Mouse (Mus musculus) MEL (cell line): ENCODE measurements around the gene Zg16. TPM values are rescaled to one million over a fixed set of nuclear protein-coding genes. Genes with fewer than 3 reads are reported as not detected.
"Not testable (repeated sequence)": the region's sequence is repeated elsewhere in the genome, so short reads cannot be mapped to it uniquely, and the experiment has no call there.

Source experiments
- DNase-seq: peaks from one replicate; pipeline ENCODE4 v3.0.0; 2011; ENCODE audit warnings: low read depth, low spot score
- H3K27ac ChIP-seq: 2 replicates; pipeline ENCODE4 v1.5.1; 2012; ENCODE audit warnings: low read depth, mild to moderate bottlenecking, control low read depth, low read length, moderate library complexity; ENCODE audit not compliant: control insufficient read depth
- H3K27me3 ChIP-seq, 2 experiments: fragments of 150-350 bp in 1 of 2; sonication (generic) in 1 of 2; 2 replicates each; pipeline ENCODE4 v1.6.1; 2012; ENCODE audit warnings: low read length in 2 of 2, mild to moderate bottlenecking in 2 of 2, improper control_type of control experiment in 1 of 2, moderate library complexity in 1 of 2; ENCODE audit not compliant: insufficient read depth in 2 of 2, control insufficient read depth in 1 of 2
- H3K36me3 ChIP-seq, 2 experiments: 2 replicates each; pipeline ENCODE4 v1.6.1; 2012 to 2014; ENCODE audit warnings: low read length in 2 of 2, improper control_type of control experiment in 1 of 2, inconsistent platforms in 1 of 2, mild to moderate bottlenecking in 1 of 2; ENCODE audit not compliant: insufficient read depth in 2 of 2, control insufficient read depth in 1 of 2
- H3K4me1 ChIP-seq, 2 experiments: fragments of 150-350 bp in 1 of 2; sonication (generic) in 1 of 2; 2 replicates each; pipeline ENCODE4 v1.6.1; 2012; ENCODE audit warnings: low read length in 2 of 2, improper control_type of control experiment in 1 of 2, mild to moderate bottlenecking in 1 of 2; ENCODE audit not compliant: insufficient read depth in 2 of 2, control insufficient read depth in 1 of 2
- H3K4me3 ChIP-seq, 2 experiments: fragments of 150-350 bp in 1 of 2; sonication (generic) in 1 of 2; 2 replicates each; pipeline ENCODE4 v1.5.1; 2012; ENCODE audit warnings: low read depth in 2 of 2, low read length in 2 of 2, mild to moderate bottlenecking in 2 of 2, moderate library complexity in 2 of 2, control low read depth in 1 of 2, improper control_type of control experiment in 1 of 2; ENCODE audit not compliant: control insufficient read depth in 1 of 2, insufficient read depth in 1 of 2
- H3K79me2 ChIP-seq: 2 replicates; pipeline ENCODE4 v1.6.1; 2012; ENCODE audit warnings: mild to moderate bottlenecking, low read length, moderate library complexity; ENCODE audit not compliant: control insufficient read depth, poor library complexity, insufficient read depth
- H3K9ac ChIP-seq: 2 replicates; pipeline ENCODE4 v1.6.1; 2012; ENCODE audit warnings: low read depth, mild to moderate bottlenecking, control low read depth, low read length, moderate library complexity; ENCODE audit not compliant: control insufficient read depth, poor library complexity, severe bottlenecking
- H3K9me3 ChIP-seq: fragments of 150-350 bp; sonication (generic); replicated peaks from 2 replicates; pipeline ENCODE4 v1.6.1; 2012; ENCODE audit warnings: mild to moderate bottlenecking, low read length, improper control_type of control experiment, moderate library complexity; ENCODE audit not compliant: insufficient read depth
- BHLHE40 ChIP-seq: IDR thresholded peaks from 2 replicates; pipeline ENCODE4 v1.6.1; 2012; ENCODE audit warnings: low read depth, mild to moderate bottlenecking, inconsistent platforms, low read length, improper control_type of control experiment, borderline replicate concordance
- CTCF ChIP-seq, 3 experiments: IDR thresholded peaks in 2 of 3; conservative IDR thresholded peaks in 1 of 3; 2 replicates each; pipeline ENCODE4 v1.5.1; 2011 to 2012; ENCODE audit warnings: low read length in 3 of 3, low read depth in 2 of 3, mild to moderate bottlenecking in 2 of 3, improper control_type of control experiment in 1 of 3, inconsistent platforms in 1 of 3, mixed read lengths in 1 of 3, moderate library complexity in 1 of 3; ENCODE audit not compliant: control insufficient read depth in 1 of 3, insufficient read depth in 1 of 3, poor library complexity in 1 of 3, severe bottlenecking in 1 of 3
- E2F4 ChIP-seq: IDR thresholded peaks from 2 replicates; pipeline ENCODE4 v1.6.1; 2011; ENCODE audit warnings: low read depth, low read length, improper control_type of control experiment, borderline replicate concordance
- ELF1 ChIP-seq: IDR thresholded peaks from 2 replicates; pipeline ENCODE4 v1.6.1; 2014; ENCODE audit warnings: low read depth, mild to moderate bottlenecking, inconsistent platforms, low read length, improper control_type of control experiment, moderate library complexity
- ETS1 ChIP-seq: IDR thresholded peaks from 2 replicates; pipeline ENCODE4 v1.6.1; 2012; ENCODE audit warnings: low read depth, mild to moderate bottlenecking, inconsistent platforms, low read length, improper control_type of control experiment, moderate library complexity
- GATA1 ChIP-seq: IDR thresholded peaks from 2 replicates; pipeline ENCODE4 v1.6.1; 2011; ENCODE audit warnings: low read depth, low read length, improper control_type of control experiment
- JUND ChIP-seq: IDR thresholded peaks from 2 replicates; pipeline ENCODE4 v1.6.1; 2011; ENCODE audit warnings: low read depth, mild to moderate bottlenecking, improper control_type of control experiment, low read length
- KAT2A ChIP-seq: conservative IDR thresholded peaks from 2 replicates; pipeline ENCODE4 v1.6.1; 2012; ENCODE audit warnings: low read depth, low read length, improper control_type of control experiment, inconsistent platforms
- MAX ChIP-seq: IDR thresholded peaks from 2 replicates; pipeline ENCODE4 v1.6.1; 2011; ENCODE audit warnings: low read length, improper control_type of control experiment
- MEF2A ChIP-seq: IDR thresholded peaks from 2 replicates; pipeline ENCODE4 v1.6.1; 2014; ENCODE audit warnings: low read depth, mild to moderate bottlenecking, inconsistent platforms, low read length, improper control_type of control experiment; ENCODE audit not compliant: poor library complexity, insufficient replicate concordance, severe bottlenecking; ENCODE audit errors: extremely low read depth
- MXI1 ChIP-seq: IDR thresholded peaks from 2 replicates; pipeline ENCODE4 v1.6.1; 2011; ENCODE audit warnings: mild to moderate bottlenecking, low read depth, low read length, improper control_type of control experiment
- MYB ChIP-seq: IDR thresholded peaks from 2 replicates; pipeline ENCODE4 v1.6.1; 2011; ENCODE audit warnings: mild to moderate bottlenecking, low read depth, low read length, improper control_type of control experiment
- MYC ChIP-seq: IDR thresholded peaks from 2 replicates; pipeline ENCODE4 v1.6.1; 2011; ENCODE audit warnings: low read depth, mild to moderate bottlenecking, low read length, improper control_type of control experiment, moderate library complexity
- POLR2A ChIP-seq, 2 experiments: IDR thresholded peaks; 2 replicates each; pipeline ENCODE4 v1.6.1; 2011 to 2012; ENCODE audit warnings: low read length in 2 of 2, mild to moderate bottlenecking in 2 of 2, control low read depth in 1 of 2, improper control_type of control experiment in 1 of 2, low read depth in 1 of 2, moderate library complexity in 1 of 2; ENCODE audit not compliant: control insufficient read depth in 1 of 2, insufficient read depth in 1 of 2, poor library complexity in 1 of 2
- POLR2AphosphoS2 ChIP-seq: IDR thresholded peaks from 2 replicates; pipeline ENCODE4 v1.6.1; 2011; ENCODE audit warnings: low read length, improper control_type of control experiment
- POLR2AphosphoS5 ChIP-seq: IDR thresholded peaks from 2 replicates; pipeline ENCODE4 v1.6.1; 2012; ENCODE audit warnings: low read depth, borderline replicate concordance, mild to moderate bottlenecking, inconsistent platforms, low read length, moderate library complexity, mixed read lengths
- RAD21 ChIP-seq: IDR thresholded peaks from 2 replicates; pipeline ENCODE4 v1.6.1; 2011; ENCODE audit warnings: mild to moderate bottlenecking, low read depth, low read length, improper control_type of control experiment
- SIN3A ChIP-seq: IDR thresholded peaks from 2 replicates; pipeline ENCODE4 v1.6.1; 2012; ENCODE audit warnings: low read length, improper control_type of control experiment, inconsistent platforms
- SMC3 ChIP-seq: IDR thresholded peaks from 2 replicates; pipeline ENCODE4 v1.6.1; 2011; ENCODE audit warnings: low read depth, low read length, improper control_type of control experiment
- TAL1 ChIP-seq: IDR thresholded peaks from 2 replicates; pipeline ENCODE4 v1.6.1; 2012; ENCODE audit warnings: mild to moderate bottlenecking, inconsistent platforms, low read length, moderate library complexity, mixed read lengths
- TBP ChIP-seq: IDR thresholded peaks from 2 replicates; pipeline ENCODE4 v1.8.0; 2011; ENCODE audit warnings: low read depth, low read length, improper control_type of control experiment
- TCF12 ChIP-seq: IDR thresholded peaks from 2 replicates; pipeline ENCODE4 v1.6.1; 2014; ENCODE audit warnings: low read depth, mild to moderate bottlenecking, inconsistent platforms, low read length, improper control_type of control experiment, moderate library complexity
- USF2 ChIP-seq, 2 experiments: IDR thresholded peaks; 2 replicates each; pipeline ENCODE4 v1.6.1; 2011 to 2012; ENCODE audit warnings: improper control_type of control experiment in 2 of 2, low read length in 2 of 2, borderline replicate concordance in 1 of 2, inconsistent platforms in 1 of 2, low read depth in 1 of 2, mild to moderate bottlenecking in 1 of 2; ENCODE audit not compliant: insufficient read depth in 1 of 2
- ZKSCAN1 ChIP-seq: IDR thresholded peaks from 2 replicates; pipeline ENCODE4 v1.6.1; 2012; ENCODE audit warnings: low read depth, mild to moderate bottlenecking, inconsistent platforms, low read length, improper control_type of control experiment, moderate library complexity
- ZMIZ1 ChIP-seq: IDR thresholded peaks from 2 replicates; pipeline ENCODE4 v1.6.1; 2012; ENCODE audit warnings: low read depth, mild to moderate bottlenecking, inconsistent platforms, low read length, improper control_type of control experiment, moderate library complexity
- ZNF384 ChIP-seq: IDR thresholded peaks from 2 replicates; pipeline ENCODE4 v1.6.1; 2012; ENCODE audit warnings: low read depth, mild to moderate bottlenecking, inconsistent platforms, low read length, improper control_type of control experiment
- polyA plus RNA-seq, 2 experiments: library from polyadenylated mRNA; stranded (reverse) in 1 of 2; unstranded in 1 of 2; fragments of >175 nt in 1 of 2; fragments of >200 nt in 1 of 2; gene quantifications; 2 replicates each; pipeline versions ENCODE4 v1.2.1 to v1.2.4; 2012; ENCODE audit warnings: low replicate concordance in 2 of 2, low read depth in 1 of 2; ENCODE audit not compliant: insufficient read length in 2 of 2, insufficient read depth in 1 of 2, missing spikeins in 1 of 2
- total RNA-seq: library from RNA; depleted of rRNA; stranded (reverse); fragments of 300-350 nt; gene quantifications from 2 replicates; pipeline ENCODE4 v1.2.3, GENCODE M21; 2012; rRNA removed

Zg16 gene
- total RNA-seq (57.1 and 89.3 TPM in 2 replicates), polyA plus RNA-seq (10 to 100 TPM in 1 of 2 experiments, not detected in 1; 50.4 TPM)

GRCm38 (mm10) chr7:127087278-127088010 is at the start of gene Zg16:
Zg16 (minus strand) TSS chr7:127087328.
- peak; percentile 55; the same call in 1 of the 2 replicates for TF ChIP-seq TBP
- peak; percentile 64 for TF ChIP-seq GATA1
- peak in 1 of 2 experiments; percentile 69; a peak in 2 of 4 replicates for TF ChIP-seq POLR2A (IDR thresholded peaks at IDR 0.05; ENCODE audit: control insufficient read depth in 1 of 2, insufficient read depth in 1 of 2, low read depth in 1 of 2, low read length in 2 of 2, poor library complexity in 1 of 2)
- TF ChIP-seq TAL1, result peak; percentile 64
- not testable (repeated sequence) for H3K27me3 ChIP-seq, H3K9me3 ChIP-seq
- Histone ChIP-seq H3K4me3 (peak within 1 kb of the TSS; percentile 54 to 63), H3K9ac (peak within 1 kb of the TSS; percentile 73), H3K79me2 (peaks cover 49% of the 10 kb centered on the region), H3K36me3 (peaks cover 0 to 31% of the 10 kb centered on the region in 2 experiments; a peak in 3 of 4 replicates), H3K4me1 (peaks cover 13 to 27% of the 10 kb centered on the region in 2 experiments), H3K27ac (peak within 1 kb of the TSS; percentile 98)
- peak; percentile 86 for DNase-seq

GRCm38 (mm10) chr7:127136181-127137071 is 49.3 kb upstream of the Zg16 start:
- Histone ChIP-seq H3K9ac (peak overlapping the region; percentile 73), H3K27ac (peak overlapping the region; percentile 99), H3K27me3 (no peaks in the 10 kb centered on the region), H3K4me3 (peak overlapping the region; percentile 67 to 80), H3K4me1 (peaks cover 7 to 44% of the 10 kb centered on the region in 2 experiments), H3K9me3 (no peaks in the 10 kb centered on the region), H3K36me3 (peaks cover 0 to 41% of the 10 kb centered on the region in 2 experiments; a peak in 3 of 4 replicates), H3K79me2 (peaks cover 51% of the 10 kb centered on the region)
- peak; percentile 68 for DNase-seq
- TF ChIP-seq MYC, result no peak
- no peak for TF ChIP-seq RAD21
- TF ChIP-seq TAL1, result no peak
- TF ChIP-seq TCF12, result no peak
- TF ChIP-seq SMC3, result no peak
- peak; percentile 43; the same call in 1 of the 2 replicates for TF ChIP-seq MAX
- no peak for TF ChIP-seq ETS1
- TF ChIP-seq CTCF (IDR thresholded peaks at IDR 0.05 in 2 of 3, conservative IDR thresholded peaks at IDR 0.05 in 1 of 3; ENCODE audit: control insufficient read depth in 1 of 3, insufficient read depth in 1 of 3, low read depth in 2 of 3, low read length in 3 of 3, poor library complexity in 1 of 3, severe bottlenecking in 1 of 3), result no peak
- TF ChIP-seq POLR2AphosphoS2, result 0 out of 2 replicates have a peak, but pooled peaks have one; percentile 1
- no peak for TF ChIP-seq BHLHE40
- no peak; the same call in 1 of the 2 replicates for TF ChIP-seq SIN3A
- no peak for TF ChIP-seq USF2 (IDR thresholded peaks at IDR 0.05; ENCODE audit: borderline replicate concordance in 1 of 2, insufficient read depth in 1 of 2, low read depth in 1 of 2, low read length in 2 of 2)
- TF ChIP-seq KAT2A, result no peak
- no peak for TF ChIP-seq ZNF384
- TF ChIP-seq GATA1, result no peak
- no peak for TF ChIP-seq ZMIZ1
- TF ChIP-seq E2F4, result no peak
- TF ChIP-seq MXI1, result peak; percentile 50
- no peak for TF ChIP-seq POLR2AphosphoS5
- no peak for TF ChIP-seq JUND
- TF ChIP-seq POLR2A (IDR thresholded peaks at IDR 0.05; ENCODE audit: control insufficient read depth in 1 of 2, insufficient read depth in 1 of 2, low read depth in 1 of 2, low read length in 2 of 2, poor library complexity in 1 of 2), result peak; percentile 32 to 36; a peak in 1 of 4 replicates
- no peak for TF ChIP-seq ELF1
- no peak for TF ChIP-seq MYB
- TF ChIP-seq MEF2A, result no peak
- no peak for TF ChIP-seq ZKSCAN1
